Mouse (Mus musculus) right cerebral cortex, postnatal 4 days (tissue): Measurements from ENCODE around the gene Olfr49.

Experiments used
- DNase-seq: peaks from one replicate; pipeline ENCODE4 v3.0.0-alpha.2; 2022

The Olfr49 gene

GRCm38 (mm10) chr14:54284839-54285238 is at the start of gene Olfr49:
TSS of gene Olfr49 (minus strand) at chr14:54284939.
- no peak for DNase-seq

- no peak for DNase-seq
Measured at GRCm38 (mm10) chr14:54333452-54334189, 48.9 kb upstream of the Olfr49 start.

GRCm38 (mm10) chr14:54332176-54333074 is 47.7 kb upstream of the Olfr49 start:
- no peak for DNase-seq

GRCm38 (mm10) chr14:54331178-54331577 is 46.4 kb upstream of the Olfr49 start:
- DNase-seq = no peak

- no peak for DNase-seq
Measured at GRCm38 (mm10) chr14:54329201-54329600, 44.5 kb upstream of the Olfr49 start.

GRCm38 (mm10) chr14:54328548-54328947 is 43.8 kb upstream of the Olfr49 start:
- no peak for DNase-seq

GRCm38 (mm10) chr14:54324486-54324885 is 39.7 kb upstream of the Olfr49 start:
- DNase-seq = no peak

GRCm38 (mm10) chr14:54321556-54322376 is 37.0 kb upstream of the Olfr49 start:
- no peak for DNase-seq

- no peak for DNase-seq
Measured at GRCm38 (mm10) chr14:54311763-54312162, 27.0 kb upstream of the Olfr49 start.

GRCm38 (mm10) chr14:54300676-54301075 is 15.9 kb upstream of the Olfr49 start:
- DNase-seq = no peak

- DNase-seq = no peak
Measured at GRCm38 (mm10) chr14:54300136-54300535, 15.4 kb upstream of the Olfr49 start.

- no peak for DNase-seq
Measured at GRCm38 (mm10) chr14:54276446-54276845, 8.3 kb downstream of the Olfr49 start.

- no peak for DNase-seq
Measured at GRCm38 (mm10) chr14:54272696-54273095, 12.0 kb downstream of the Olfr49 start.

- DNase-seq = no peak
Measured at GRCm38 (mm10) chr14:54271976-54272606, 12.6 kb downstream of the Olfr49 start.

GRCm38 (mm10) chr14:54270413-54270812 is 14.3 kb downstream of the Olfr49 start:
- DNase-seq = no peak

GRCm38 (mm10) chr14:54269566-54269965 is 15.2 kb downstream of the Olfr49 start:
- DNase-seq = no peak

- DNase-seq = no peak
Measured at GRCm38 (mm10) chr14:54267966-54268365, 16.8 kb downstream of the Olfr49 start.

- no peak for DNase-seq
Measured at GRCm38 (mm10) chr14:54265951-54266350, 18.8 kb downstream of the Olfr49 start.

- DNase-seq = no peak
Measured at GRCm38 (mm10) chr14:54265093-54265492, 19.6 kb downstream of the Olfr49 start.

- no peak for DNase-seq
Measured at GRCm38 (mm10) chr14:54264231-54264630, 20.5 kb downstream of the Olfr49 start.

- DNase-seq = no peak
Measured at GRCm38 (mm10) chr14:54263099-54263498, 21.6 kb downstream of the Olfr49 start.

GRCm38 (mm10) chr14:54262622-54263021 is 22.1 kb downstream of the Olfr49 start:
- no peak for DNase-seq

- DNase-seq = no peak
Measured at GRCm38 (mm10) chr14:54261386-54261785, 23.4 kb downstream of the Olfr49 start.
